Mouse (Mus musculus) megakaryocyte, embryonic 14.5 days (primary cell): Measurements from ENCODE around the gene Kcnk1. TPM values are rescaled to one million over a fixed set of nuclear protein-coding genes. Genes with fewer than 3 reads are reported as not detected.

Experiments used
- H3K27me3 ChIP-seq: replicated peaks from 2 replicates; pipeline ENCODE3; 2012; ENCODE audit warnings: inconsistent platforms
- H3K36me3 ChIP-seq: replicated peaks from 2 replicates; pipeline ENCODE3; 2012; ENCODE audit warnings: low read length, inconsistent platforms, mixed read lengths
- H3K4me1 ChIP-seq: 2 replicates; pipeline ENCODE4 v1.6.1; 2012; ENCODE audit warnings: inconsistent platforms
- H3K4me3 ChIP-seq: replicated peaks from 2 replicates; pipeline ENCODE3; 2012; ENCODE audit warnings: moderate library complexity, mild to moderate bottlenecking, inconsistent platforms
- H3K9me3 ChIP-seq: 2 replicates; pipeline ENCODE4 v1.6.1; 2012; ENCODE audit warnings: inconsistent platforms
- FLI1 ChIP-seq: IDR thresholded peaks from 2 replicates; pipeline ENCODE4 v1.6.1; 2012; ENCODE audit warnings: low read length, inconsistent platforms, mixed read lengths
- GATA1 ChIP-seq: IDR thresholded peaks from 3 replicates; pipeline ENCODE4 v1.6.1; 2012; ENCODE audit warnings: mixed read lengths, low read length, inconsistent platforms, borderline replicate concordance
- polyA plus RNA-seq: library from polyadenylated mRNA; stranded (reverse); fragments of >175 nt; gene quantifications from 2 replicates; pipeline ENCODE4 v1.2.3, GENCODE M21; 2012; ENCODE audit warnings: low replicate concordance; ENCODE audit not compliant: insufficient read depth

Kcnk1 gene
- polyA plus RNA-seq, 1 experiment, result not detected

DNA sequence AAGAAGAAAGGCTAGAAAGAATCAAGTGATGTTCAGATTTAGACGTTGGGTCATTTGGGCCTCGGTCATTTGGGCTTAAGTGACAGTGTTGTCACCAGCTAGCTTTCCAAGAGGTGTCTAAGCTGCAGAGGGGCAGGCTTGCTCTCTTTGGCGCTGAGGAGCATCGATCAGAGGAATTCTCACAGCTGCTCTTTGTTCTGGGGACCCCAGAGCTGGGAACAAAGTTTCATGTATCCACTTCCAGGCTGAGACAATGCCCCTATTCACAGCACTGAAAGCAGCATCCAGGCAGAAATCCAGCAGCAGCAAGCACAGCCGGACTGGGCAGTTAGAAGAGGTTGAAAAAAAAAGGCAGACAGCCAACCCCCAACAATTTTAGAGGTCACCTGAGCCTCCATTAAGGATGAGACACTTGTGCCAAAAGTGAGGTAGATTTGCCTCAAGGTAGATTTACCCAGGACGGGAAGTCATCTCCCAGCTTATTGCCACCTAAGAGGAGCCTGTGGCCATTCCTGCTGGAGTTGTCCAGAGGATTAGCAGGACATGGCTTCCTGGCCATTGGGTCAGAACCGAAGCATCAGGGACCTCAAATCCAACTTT is 78.3 kb downstream of the Kcnk1 start:
- peaks cover 8% of the 10 kb centered on the region; the same call in 1 of the 2 replicates for H3K9me3 ChIP-seq

GRCm38 (mm10) chr8:126074111-126074510 is 79.1 kb downstream of the Kcnk1 start:
- TF ChIP-seq FLI1 (no peak), GATA1 (no peak)
- no peaks in the 10 kb centered on the region for H3K36me3 ChIP-seq
- peaks cover 8% of the 10 kb centered on the region; the same call in 1 of the 2 replicates for H3K9me3 ChIP-seq
- no peaks in the 10 kb centered on the region for H3K27me3 ChIP-seq
- H3K4me3 ChIP-seq, result no peak overlapping the region
- H3K4me1 ChIP-seq, result no peaks in the 10 kb centered on the region

More for the DNA sequence above, 78.3 kb downstream of the Kcnk1 start:
- TF ChIP-seq FLI1 (no peak), GATA1 (no peak)
- Histone ChIP-seq H3K36me3 (no peaks in the 10 kb centered on the region), H3K4me3 (no peak overlapping the region), H3K4me1 (no peaks in the 10 kb centered on the region), H3K27me3 (no peaks in the 10 kb centered on the region)

GRCm38 (mm10) chr8:126075400-126075799 is 80.4 kb downstream of the Kcnk1 start:
- TF ChIP-seq FLI1 (no peak), GATA1 (no peak)
- H3K4me1 ChIP-seq, result no peaks in the 10 kb centered on the region
- H3K9me3 ChIP-seq, result no peaks in the 10 kb centered on the region
- no peak overlapping the region for H3K4me3 ChIP-seq
- H3K27me3 ChIP-seq, result no peaks in the 10 kb centered on the region
- no peaks in the 10 kb centered on the region for H3K36me3 ChIP-seq

Other genes starting within 250 kb of the Kcnk1 start
- not detected in 2 replicates for gene Pcnx2, start 96.9 kb upstream of the Kcnk1 start, polyA plus RNA-seq
- not detected in 2 replicates for gene Map3k21, start 84.7 kb upstream of the Kcnk1 start, polyA plus RNA-seq